Mouse (Mus musculus) liver, embryonic 14.5 days (tissue): ENCODE results near the gene Ankrd63.

Experiments used
- CTCF ChIP-seq: IDR thresholded peaks from 2 replicates; pipeline ENCODE4 v1.5.1; 2016; ENCODE audit warnings: antibody characterized with exemption, low read depth, control low read depth
- EP300 ChIP-seq: IDR thresholded peaks from 2 replicates; pipeline ENCODE4 v1.6.1; 2016; ENCODE audit warnings: antibody characterized with exemption, low read depth

GRCm38 (mm10) chr2:118729194-118729593 lies 25.4 kb upstream of the Ankrd63 start:
- TF ChIP-seq CTCF (no peak), EP300 (no peak)
